Mouse (Mus musculus) liver, embryonic 14.5 days (tissue): ENCODE data around the gene Ppp1r9b. TPM values are rescaled to one million over a fixed set of nuclear protein-coding genes. Genes with fewer than 3 reads are reported as not detected.
A peak's percentile ranks its signal among the peaks of the same experiment; 100 is the strongest.

Source experiments
- ATAC-seq: fragments of 200-750 bp; cut with Nextera tagmentation; 2 replicates; pipeline ENCODE4 v1.8.0; 2017; ENCODE audit warnings: moderate number of reproducible peaks, mild to moderate bottlenecking, moderate library complexity; ENCODE audit not compliant: insufficient read depth
- DNase-seq, 3 experiments: peaks; one replicate each; pipeline ENCODE4 v3.0.0-alpha.2; 2012 to 2013; ENCODE audit warnings: low read depth in 3 of 3, low spot score in 3 of 3
- H3K27ac ChIP-seq: fragments of 300-500 bp; sonication (generic); 2 replicates; pipeline ENCODE4 v1.5.1; 2014; ENCODE audit warnings: moderate library complexity, mild to moderate bottlenecking, control low read depth, inconsistent platforms
- H3K27me3 ChIP-seq: fragments of 300-500 bp; sonication (generic); 2 replicates; pipeline ENCODE4 v1.6.1; 2014; ENCODE audit warnings: mild to moderate bottlenecking, low read length, moderate library complexity; ENCODE audit not compliant: control insufficient read depth, insufficient read depth
- H3K36me3 ChIP-seq: fragments of 300-500 bp; sonication (generic); replicated peaks from 2 replicates; pipeline ENCODE4 v1.6.1; 2014; ENCODE audit warnings: low read depth; ENCODE audit not compliant: control insufficient read depth, insufficient read depth
- H3K4me1 ChIP-seq, 2 experiments: fragments of 200-500 bp in 1 of 2; fragments of 300-500 bp in 1 of 2; sonication (generic) in 1 of 2; replicated peaks; 2 replicates each; pipeline ENCODE4 v1.6.1; 2012 to 2014; ENCODE audit warnings: antibody characterized with exemption in 1 of 2, inconsistent platforms in 1 of 2, low read length in 1 of 2; ENCODE audit not compliant: control insufficient read depth in 2 of 2, insufficient read depth in 2 of 2
- H3K4me2 ChIP-seq: fragments of 300-500 bp; sonication (generic); 2 replicates; pipeline ENCODE4 v1.6.1; 2014; ENCODE audit warnings: low read depth, mild to moderate bottlenecking, control low read depth, moderate library complexity
- H3K4me3 ChIP-seq, 2 experiments: fragments of 200-500 bp in 1 of 2; fragments of 300-500 bp in 1 of 2; sonication (generic) in 1 of 2; 2 replicates each; pipeline ENCODE4 v1.5.1; 2012 to 2014; ENCODE audit warnings: low read depth in 2 of 2, low read length in 2 of 2, mild to moderate bottlenecking in 2 of 2, control low read depth in 1 of 2, inconsistent platforms in 1 of 2, moderate library complexity in 1 of 2; ENCODE audit not compliant: insufficient read depth in 1 of 2
- H3K9ac ChIP-seq: fragments of 300-500 bp; sonication (generic); replicated peaks from 2 replicates; pipeline ENCODE4 v1.6.1; 2014; ENCODE audit warnings: mild to moderate bottlenecking, control low read depth, moderate library complexity
- H3K9me3 ChIP-seq: fragments of 300-500 bp; sonication (generic); 2 replicates; pipeline ENCODE4 v1.6.1; 2016; ENCODE audit warnings: low read length, mixed read lengths; ENCODE audit not compliant: control insufficient read depth
- CTCF ChIP-seq: IDR thresholded peaks from 2 replicates; pipeline ENCODE4 v1.5.1; 2016; ENCODE audit warnings: antibody characterized with exemption, low read depth, control low read depth
- EP300 ChIP-seq: IDR thresholded peaks from 2 replicates; pipeline ENCODE4 v1.6.1; 2016; ENCODE audit warnings: antibody characterized with exemption, low read depth
- WGBS: fragments of 180-500 bp; shearing (Covaris S2); extraction: QIAGEN DNeasy Blood & Tissue Kit; methylation state at CpG from one replicate; pipeline ENCODE4 v1.1.7; 2014; ENCODE audit not compliant: insufficient replicate concordance; 5-methylcytosine and 5-hydroxymethylcytosine counted together
- polyA plus RNA-seq, 2 experiments: library from polyadenylated mRNA; depleted of rRNA in 1 of 2; stranded (reverse) in 1 of 2; unstranded in 1 of 2; fragments of >200 nt; fragmentation: Nextera tagmentation in 1 of 2; extraction: Ambion mirVana in 1 of 2; gene quantifications; 2 replicates each; pipeline versions ENCODE4 v1.2.1 to v1.2.3; 2012 to 2014

The Ppp1r9b gene
- polyA plus RNA-seq, 2 experiments: 8.8 to 14.9 TPM

GRCm38 (mm10) chr11:94992754-94993606, 2.1 kb downstream of the Ppp1r9b start:
- Histone ChIP-seq H3K9ac (peak overlapping the region; percentile 96), H3K27me3 (no peaks in the 10 kb centered on the region), H3K9me3 (no peaks in the 10 kb centered on the region), H3K4me2 (peak overlapping the region; percentile 82), H3K4me1 (peaks cover 60 to 67% of the 10 kb centered on the region in 2 experiments), H3K4me3 (peak overlapping the region; percentile 63 to 96), H3K27ac (peak overlapping the region; percentile 41; the same call in 1 of the 2 replicates), H3K36me3 (peaks cover 13% of the 10 kb centered on the region)
- WGBS: 2% methylated on average over 22 of the region's 22 CpGs
- TF ChIP-seq CTCF (no peak), EP300 (no peak)
- ATAC-seq (no peak), DNase-seq (no peak)

GRCm38 (mm10) chr11:94994208-94994814, 3.5 kb downstream of the Ppp1r9b start:
- no peak for TF ChIP-seq CTCF
- 0 out of 2 replicates have a peak, but pooled peaks have one; percentile 45 for TF ChIP-seq EP300
- Histone ChIP-seq H3K4me3 (peak overlapping the region; percentile 63 to 96), H3K36me3 (peaks cover 19% of the 10 kb centered on the region), H3K27ac (peak overlapping the region; percentile 54), H3K9ac (peak overlapping the region; percentile 96), H3K4me2 (peak overlapping the region; percentile 82), H3K4me1 (peaks cover 55 to 66% of the 10 kb centered on the region in 2 experiments), H3K9me3 (no peaks in the 10 kb centered on the region), H3K27me3 (no peaks in the 10 kb centered on the region)
- 14% methylated on average over 10 of the region's 10 CpGs for WGBS
- DNase-seq (no peak), ATAC-seq (no peak)

- peak overlapping the region; percentile 96 for H3K9ac ChIP-seq
- H3K4me1 ChIP-seq: peaks cover 50 to 66% of the 10 kb centered on the region in 2 experiments
- H3K4me3 ChIP-seq: peak overlapping the region; percentile 63 to 96
- WGBS: 47% methylated on average over 11 of the region's 11 CpGs
- H3K4me2 ChIP-seq: peak overlapping the region; percentile 82
- ATAC-seq (no peak), DNase-seq (no peak)
- peak overlapping the region; percentile 54 for H3K27ac ChIP-seq
- TF ChIP-seq CTCF (no peak), EP300 (no peak)
- no peaks in the 10 kb centered on the region for H3K27me3 ChIP-seq
- H3K36me3 ChIP-seq: peaks cover 21% of the 10 kb centered on the region
- H3K9me3 ChIP-seq: no peaks in the 10 kb centered on the region
These were observed 4.3 kb downstream of the Ppp1r9b start for GRCm38 (mm10) chr11:94994947-94995772.

- DNase-seq (no peak), ATAC-seq (no peak)
- Histone ChIP-seq H3K4me3 (peak overlapping the region in 1 of 2 experiments; percentile 96; a peak in 1 of 4 replicates), H3K36me3 (peaks cover 21% of the 10 kb centered on the region), H3K4me2 (peak overlapping the region; percentile 82), H3K27me3 (no peaks in the 10 kb centered on the region), H3K9me3 (no peaks in the 10 kb centered on the region), H3K4me1 (peaks cover 53 to 71% of the 10 kb centered on the region in 2 experiments), H3K27ac (peak overlapping the region; percentile 80), H3K9ac (peak overlapping the region; percentile 96)
- 77% methylated on average over 8 of the region's 8 CpGs for WGBS
- TF ChIP-seq EP300: no peak
- no peak for TF ChIP-seq CTCF
These were observed 5.3 kb downstream of the Ppp1r9b start for GRCm38 (mm10) chr11:94996101-94996500.
